Mouse (Mus musculus): ENCODE results near the gene Lrp2.

Gene Lrp2

GRCm38 (mm10) chr2:69396760-69397435 lies 189.0 kb downstream of the Lrp2 start:
- DNase-seq = no peak

- no peak for DNase-seq
Measured at GRCm38 (mm10) chr2:69395597-69396248, 190.1 kb downstream of the Lrp2 start.

- no peak for DNase-seq
Measured at GRCm38 (mm10) chr2:69393947-69394346, 191.9 kb downstream of the Lrp2 start.

GRCm38 (mm10) chr2:69386118-69386871 lies 199.6 kb downstream of the Lrp2 start:
- peak; percentile 59 for DNase-seq

- DNase-seq = no peak
Measured at GRCm38 (mm10) chr2:69382838-69383237, 203.0 kb downstream of the Lrp2 start.

GRCm38 (mm10) chr2:69381740-69382139 lies 204.1 kb downstream of the Lrp2 start:
- DNase-seq = no peak

GRCm38 (mm10) chr2:69380281-69380680 lies 205.6 kb downstream of the Lrp2 start, which contains the start of gene Dhrs9:
TSS of gene Dhrs9 (plus strand) at chr2:69380445.
- DNase-seq = no peak

- no peak for DNase-seq
Measured at GRCm38 (mm10) chr2:69379801-69380200, 206.1 kb downstream of the Lrp2 start.

GRCm38 (mm10) chr2:69376780-69377179 lies 209.1 kb downstream of the Lrp2 start:
- DNase-seq = no peak

Measured in kidney, adult 9 months (tissue).